Mouse (Mus musculus): ENCODE measurements at regions not wholly inside any gene's neighbourhood (a gene's known extent, or its start where the extent isn't known, plus 50 kb on each side); places are given as distances from the start of the nearest gene placed in this dataset.

GRCm38 (mm10) chr12:35408044-35408443 lies 126.8 kb downstream of the Ahr start:
- no peaks in the 10 kb centered on the region for H3K79me2 ChIP-seq (ENCODE audit: control insufficient read depth, insufficient read depth)
- TF ChIP-seq FOSL1 (IDR thresholded peaks at IDR 0.05; ENCODE audit: insufficient read depth, low read length, poor library complexity, severe bottlenecking) (no peak), CEBPB (IDR thresholded peaks at IDR 0.05; ENCODE audit: low read depth) (no peak), MYOG (IDR thresholded peaks at IDR 0.05; ENCODE audit: control insufficient read depth, extremely low read depth, insufficient read length) (no peak), CTCF (IDR thresholded peaks at IDR 0.05; ENCODE audit: control insufficient read depth, insufficient read depth, insufficient read length) (no peak), USF1 (IDR thresholded peaks at IDR 0.05; ENCODE audit: low read depth) (no peak), MAX (IDR thresholded peaks at IDR 0.05) (no peak), MYOD1 (IDR thresholded peaks at IDR 0.05; ENCODE audit: control insufficient read depth, insufficient read length, low read depth) (no peak)
- no peak overlapping the region for H3ac ChIP-seq (ENCODE audit: control insufficient read depth, insufficient read length, low read depth)
- no peaks in the 10 kb centered on the region for H3K27me3 ChIP-seq (ENCODE audit: control insufficient read depth, insufficient read depth, insufficient read length)
- H3K79me3 ChIP-seq (ENCODE audit: low read depth), result no peaks in the 10 kb centered on the region
- H3K4me3 ChIP-seq (ENCODE audit: insufficient read depth, poor library complexity, severe bottlenecking), result no peak overlapping the region
- H3K36me3 ChIP-seq (ENCODE audit: control insufficient read depth, insufficient read depth), result no peaks in the 10 kb centered on the region

- Histone ChIP-seq H3K4me3 (ENCODE audit: insufficient read depth, poor library complexity, severe bottlenecking) (no peak overlapping the region), H3K79me3 (ENCODE audit: low read depth) (no peaks in the 10 kb centered on the region), H3K79me2 (ENCODE audit: control insufficient read depth, insufficient read depth) (no peaks in the 10 kb centered on the region), H3K36me3 (ENCODE audit: control insufficient read depth, insufficient read depth) (no peaks in the 10 kb centered on the region), H3K27me3 (ENCODE audit: control insufficient read depth, insufficient read depth, insufficient read length) (no peaks in the 10 kb centered on the region), H3ac (ENCODE audit: control insufficient read depth, insufficient read length, low read depth) (no peak overlapping the region)
- TF ChIP-seq CEBPB (IDR thresholded peaks at IDR 0.05; ENCODE audit: low read depth) (no peak), MAX (IDR thresholded peaks at IDR 0.05) (no peak), CTCF (IDR thresholded peaks at IDR 0.05; ENCODE audit: control insufficient read depth, insufficient read depth, insufficient read length) (no peak), FOSL1 (IDR thresholded peaks at IDR 0.05; ENCODE audit: insufficient read depth, low read length, poor library complexity, severe bottlenecking) (no peak), MYOG (IDR thresholded peaks at IDR 0.05; ENCODE audit: control insufficient read depth, extremely low read depth, insufficient read length) (no peak), MYOD1 (IDR thresholded peaks at IDR 0.05; ENCODE audit: control insufficient read depth, insufficient read length, low read depth) (no peak), USF1 (IDR thresholded peaks at IDR 0.05; ENCODE audit: low read depth) (no peak)
Observed at GRCm38 (mm10) chr12:35401853-35402252, 133.0 kb downstream of the Ahr start.

DNA sequence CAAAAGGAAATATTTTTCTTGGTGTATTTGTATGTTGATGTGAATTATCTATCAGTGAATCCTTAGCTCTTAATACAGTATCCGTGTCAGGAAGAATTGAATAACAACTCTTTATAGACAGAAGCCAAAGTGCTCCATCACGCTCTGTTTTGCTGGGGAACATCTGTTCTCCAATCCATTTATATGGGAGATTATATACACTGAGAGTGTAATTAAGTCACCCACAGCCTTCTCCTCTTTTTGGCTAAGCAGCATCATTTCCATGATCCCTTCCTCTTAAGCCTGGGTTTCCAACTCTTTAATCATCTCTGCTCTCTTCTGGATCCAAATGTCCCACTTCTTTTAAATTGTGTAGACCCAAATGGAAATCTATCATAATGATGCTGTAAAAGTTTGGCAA lies 133.6 kb downstream of the Ahr start:
- Histone ChIP-seq H3K36me3 (ENCODE audit: control insufficient read depth, insufficient read depth) (no peaks in the 10 kb centered on the region), H3K79me2 (ENCODE audit: control insufficient read depth, insufficient read depth) (no peaks in the 10 kb centered on the region), H3K4me3 (ENCODE audit: insufficient read depth, poor library complexity, severe bottlenecking) (no peak overlapping the region), H3ac (ENCODE audit: control insufficient read depth, insufficient read length, low read depth) (no peak overlapping the region), H3K27me3 (ENCODE audit: control insufficient read depth, insufficient read depth, insufficient read length) (no peaks in the 10 kb centered on the region), H3K79me3 (ENCODE audit: low read depth) (no peaks in the 10 kb centered on the region)
- TF ChIP-seq MYOG (IDR thresholded peaks at IDR 0.05; ENCODE audit: control insufficient read depth, extremely low read depth, insufficient read length) (no peak), FOSL1 (IDR thresholded peaks at IDR 0.05; ENCODE audit: insufficient read depth, low read length, poor library complexity, severe bottlenecking) (no peak), MYOD1 (IDR thresholded peaks at IDR 0.05; ENCODE audit: control insufficient read depth, insufficient read length, low read depth) (no peak), MAX (IDR thresholded peaks at IDR 0.05) (no peak), CTCF (IDR thresholded peaks at IDR 0.05; ENCODE audit: control insufficient read depth, insufficient read depth, insufficient read length) (no peak), USF1 (IDR thresholded peaks at IDR 0.05; ENCODE audit: low read depth) (no peak), CEBPB (IDR thresholded peaks at IDR 0.05; ENCODE audit: low read depth) (no peak)

DNA sequence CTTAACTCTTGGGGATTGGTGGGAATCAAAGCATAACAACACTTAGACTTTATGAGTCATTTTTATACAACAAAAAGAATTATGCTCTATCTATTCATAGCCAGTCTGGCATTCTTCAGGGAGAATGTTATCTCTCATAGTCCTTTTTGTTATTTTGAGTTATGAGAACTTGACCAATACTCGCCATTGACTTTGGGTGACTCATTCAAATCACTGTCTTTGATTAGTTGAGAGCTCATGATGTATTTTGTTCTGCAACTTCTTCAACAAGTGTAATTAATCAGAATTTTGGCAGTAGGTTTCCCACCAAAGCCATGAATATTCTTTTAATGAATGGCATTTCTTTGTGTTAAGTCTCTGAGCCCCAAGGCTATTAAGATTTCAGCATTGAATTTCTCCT lies 139.6 kb downstream of the Ahr start:
- Histone ChIP-seq H3K4me3 (ENCODE audit: insufficient read depth, poor library complexity, severe bottlenecking) (no peak overlapping the region), H3ac (ENCODE audit: control insufficient read depth, insufficient read length, low read depth) (no peak overlapping the region)
- no peak for TF ChIP-seq USF1 (IDR thresholded peaks at IDR 0.05; ENCODE audit: low read depth)
- TF ChIP-seq MAX (IDR thresholded peaks at IDR 0.05), result no peak
- TF ChIP-seq MYOG (IDR thresholded peaks at IDR 0.05; ENCODE audit: control insufficient read depth, extremely low read depth, insufficient read length), result no peak
- no peak for TF ChIP-seq CEBPB (IDR thresholded peaks at IDR 0.05; ENCODE audit: low read depth)
- no peak for TF ChIP-seq FOSL1 (IDR thresholded peaks at IDR 0.05; ENCODE audit: insufficient read depth, low read length, poor library complexity, severe bottlenecking)
- TF ChIP-seq MYOD1 (IDR thresholded peaks at IDR 0.05; ENCODE audit: control insufficient read depth, insufficient read length, low read depth), result no peak

DNA sequence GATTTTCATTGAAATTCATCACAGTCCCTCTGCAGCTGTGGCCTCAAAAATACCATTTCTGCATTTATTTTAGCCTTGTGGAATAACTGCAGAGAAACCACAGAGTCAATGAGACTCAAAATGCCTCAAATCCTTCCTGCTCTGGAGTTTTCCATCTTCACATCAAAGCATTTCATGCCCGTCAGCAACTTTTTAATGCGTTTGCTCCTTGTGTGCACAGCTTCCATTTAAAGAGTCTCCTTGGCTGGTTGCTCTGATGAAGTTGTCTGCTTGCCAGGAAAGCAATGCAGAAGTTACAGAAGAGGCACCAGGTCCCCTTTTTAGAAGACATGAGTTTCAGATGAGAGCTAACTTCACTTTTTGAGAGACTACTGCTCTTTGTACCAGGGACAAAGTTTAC lies 142.7 kb downstream of the Ahr start:
- H3K36me3 ChIP-seq (ENCODE audit: control insufficient read depth, insufficient read depth), result no peaks in the 10 kb centered on the region
- no peak overlapping the region for H3ac ChIP-seq (ENCODE audit: control insufficient read depth, insufficient read length, low read depth)
- no peaks in the 10 kb centered on the region for H3K27me3 ChIP-seq (ENCODE audit: control insufficient read depth, insufficient read depth, insufficient read length)
- no peaks in the 10 kb centered on the region for H3K79me3 ChIP-seq (ENCODE audit: low read depth)
- no peaks in the 10 kb centered on the region for H3K79me2 ChIP-seq (ENCODE audit: control insufficient read depth, insufficient read depth)
- no peak overlapping the region for H3K4me3 ChIP-seq (ENCODE audit: insufficient read depth, poor library complexity, severe bottlenecking)
- no peak for TF ChIP-seq USF1 (IDR thresholded peaks at IDR 0.05; ENCODE audit: low read depth)
- TF ChIP-seq CTCF (IDR thresholded peaks at IDR 0.05; ENCODE audit: control insufficient read depth, insufficient read depth, insufficient read length), result no peak
- TF ChIP-seq FOSL1 (IDR thresholded peaks at IDR 0.05; ENCODE audit: insufficient read depth, low read length, poor library complexity, severe bottlenecking), result no peak
- TF ChIP-seq MAX (IDR thresholded peaks at IDR 0.05), result no peak
- TF ChIP-seq MYOG (IDR thresholded peaks at IDR 0.05; ENCODE audit: control insufficient read depth, extremely low read depth, insufficient read length), result no peak
- TF ChIP-seq MYOD1 (IDR thresholded peaks at IDR 0.05; ENCODE audit: control insufficient read depth, insufficient read length, low read depth), result no peak
- TF ChIP-seq CEBPB (IDR thresholded peaks at IDR 0.05; ENCODE audit: low read depth), result no peak

More for the DNA sequence above, 139.6 kb downstream of the Ahr start:
- H3K79me3 ChIP-seq (ENCODE audit: low read depth), result no peaks in the 10 kb centered on the region
- H3K27me3 ChIP-seq (ENCODE audit: control insufficient read depth, insufficient read depth, insufficient read length), result no peaks in the 10 kb centered on the region
- H3K36me3 ChIP-seq (ENCODE audit: control insufficient read depth, insufficient read depth), result no peaks in the 10 kb centered on the region
- H3K79me2 ChIP-seq (ENCODE audit: control insufficient read depth, insufficient read depth), result no peaks in the 10 kb centered on the region

- no peak overlapping the region for H3K4me3 ChIP-seq (ENCODE audit: insufficient read depth, poor library complexity, severe bottlenecking)
- H3K79me3 ChIP-seq (ENCODE audit: low read depth), result no peaks in the 10 kb centered on the region
- H3ac ChIP-seq (ENCODE audit: control insufficient read depth, insufficient read length, low read depth), result no peak overlapping the region
- TF ChIP-seq CTCF (IDR thresholded peaks at IDR 0.05; ENCODE audit: control insufficient read depth, insufficient read depth, insufficient read length) (no peak), MAX (IDR thresholded peaks at IDR 0.05) (no peak), MYOG (IDR thresholded peaks at IDR 0.05; ENCODE audit: control insufficient read depth, extremely low read depth, insufficient read length) (no peak), MYOD1 (IDR thresholded peaks at IDR 0.05; ENCODE audit: control insufficient read depth, insufficient read length, low read depth) (no peak), FOSL1 (IDR thresholded peaks at IDR 0.05; ENCODE audit: insufficient read depth, low read length, poor library complexity, severe bottlenecking) (no peak), USF1 (IDR thresholded peaks at IDR 0.05; ENCODE audit: low read depth) (no peak), CEBPB (IDR thresholded peaks at IDR 0.05; ENCODE audit: low read depth) (no peak)
- H3K36me3 ChIP-seq (ENCODE audit: control insufficient read depth, insufficient read depth), result no peaks in the 10 kb centered on the region
- H3K27me3 ChIP-seq (ENCODE audit: control insufficient read depth, insufficient read depth, insufficient read length), result no peaks in the 10 kb centered on the region
- no peaks in the 10 kb centered on the region for H3K79me2 ChIP-seq (ENCODE audit: control insufficient read depth, insufficient read depth)
Observed at GRCm38 (mm10) chr12:35390266-35390665, 144.6 kb downstream of the Ahr start.
